Mouse (Mus musculus) mammary gland, adult 2 months (tissue): ENCODE data around the gene Dcbld1. TPM values are rescaled to one million over a fixed set of nuclear protein-coding genes. Genes with fewer than 3 reads are reported as not detected.

Experiments used
- polyA plus RNA-seq: library from polyadenylated mRNA; depleted of rRNA; stranded (reverse); fragments of >200 nt; gene quantifications from 2 replicates; pipeline ENCODE4 v1.2.3, GENCODE M21; 2012; ENCODE audit warnings: low replicate concordance; rRNA removed

The Dcbld1 gene
- polyA plus RNA-seq: 2.6 and 3.3 TPM in 2 replicates

GRCm38 (mm10) chr10:52233301-52233968, at the start of gene Dcbld1:
Gene Dcbld1, plus strand, starts transcription at chr10:52233619.

GRCm38 (mm10) chr10:52194957-52195852, 38.2 kb upstream of the Dcbld1 start, which contains the start of gene Ros1:
Gene Ros1, minus strand, starts transcription at chr10:52195244.

GRCm38 (mm10) chr10:52358467-52358866, 125.0 kb downstream of the Dcbld1 start, which contains the start of gene Gm26741:
Gene Gm26741, plus strand, starts transcription at chr10:52358767.

Other genes with a start within 250 kb of the Dcbld1 start
- gene Vgll2, start 211.1 kb upstream of the Dcbld1 start, polyA plus RNA-seq: 15.1 TPM in 1 of 2 replicates, not detected in the other
- gene Ros1, start 38.4 kb upstream of the Dcbld1 start, polyA plus RNA-seq: not detected in 2 replicates
- gene Gm26741, start 125.1 kb downstream of the Dcbld1 start, polyA plus RNA-seq: not detected in 2 replicates
- gene Gopc, start 148.5 kb downstream of the Dcbld1 start, polyA plus RNA-seq: 3.1 and 4.1 TPM in 2 replicates
- gene Nepn, start 155.4 kb downstream of the Dcbld1 start, polyA plus RNA-seq: 0.36 and 0.72 TPM in 2 replicates
- 9.5 and 19.4 TPM in 2 replicates for gene Nus1, start 183.9 kb downstream of the Dcbld1 start, polyA plus RNA-seq